Mouse (Mus musculus) lung, embryonic 15.5 days (tissue): ENCODE results near the gene Wdr38. TPM values are rescaled to one million over a fixed set of nuclear protein-coding genes. Genes with fewer than 3 reads are reported as not detected.

Experiments used
- ATAC-seq: fragments of 200-750 bp; cut with Nextera tagmentation; 2 replicates; pipeline ENCODE4 v1.8.0; 2017; ENCODE audit warnings: moderate number of reproducible peaks, borderline replicate concordance; ENCODE audit not compliant: low FRiP score, low TSS enrichment; ENCODE audit errors: extremely low read depth
- H3K27ac ChIP-seq: fragments of 300-500 bp; sonication (generic); 2 replicates; pipeline ENCODE4 v1.5.1; 2015; ENCODE audit warnings: moderate library complexity, mild to moderate bottlenecking, inconsistent platforms
- H3K27me3 ChIP-seq: fragments of 300-500 bp; sonication (generic); 2 replicates; pipeline ENCODE4 v1.6.1; 2015; ENCODE audit warnings: inconsistent platforms
- H3K36me3 ChIP-seq: fragments of 300-500 bp; sonication (generic); 2 replicates; pipeline ENCODE4 v1.6.1; 2015; ENCODE audit warnings: inconsistent platforms
- H3K4me1 ChIP-seq: fragments of 300-500 bp; sonication (generic); 2 replicates; pipeline ENCODE4 v1.6.1; 2015; ENCODE audit warnings: inconsistent platforms
- H3K4me2 ChIP-seq: fragments of 300-500 bp; sonication (generic); 2 replicates; pipeline ENCODE4 v1.6.1; 2015; ENCODE audit warnings: inconsistent platforms, mild to moderate bottlenecking, moderate library complexity
- H3K4me3 ChIP-seq: fragments of 300-500 bp; sonication (generic); 2 replicates; pipeline ENCODE4 v1.5.1; 2015; ENCODE audit warnings: mild to moderate bottlenecking, inconsistent platforms
- H3K9ac ChIP-seq: fragments of 300-500 bp; sonication (generic); 2 replicates; pipeline ENCODE4 v1.6.1; 2015; ENCODE audit warnings: inconsistent platforms
- H3K9me3 ChIP-seq: fragments of 300-500 bp; sonication (generic); 2 replicates; pipeline ENCODE4 v1.6.1; 2016; ENCODE audit warnings: inconsistent platforms
- WGBS: fragments of 180-500 bp; shearing (Covaris S2); methylation state at CpG from one replicate; pipeline ENCODE4 v1.1.7; 2015; 5-methylcytosine and 5-hydroxymethylcytosine counted together
- polyA plus RNA-seq: library from polyadenylated mRNA; unstranded; fragments of >200 nt; fragmentation: Nextera tagmentation; extraction: Ambion mirVana; gene quantifications from 2 replicates; pipeline ENCODE4 v1.2.1, GENCODE M21; 2015

Gene Wdr38
- polyA plus RNA-seq, 1 experiment from 2014 or later: 2.1 TPM

- WGBS: 30% methylated on average over 2 of the region's 2 CpGs
- Histone ChIP-seq H3K4me1 (no peaks in the 10 kb centered on the region), H3K9me3 (no peaks in the 10 kb centered on the region)
Observed at GRCm38 (mm10) chr2:38974171-38974570, 23.1 kb upstream of the Wdr38 start.

GRCm38 (mm10) chr2:38975181-38975580, 22.1 kb upstream of the Wdr38 start:
- WGBS: 70% methylated on average over 3 of the region's 3 CpGs
- ATAC-seq: no peak
- H3K4me2 ChIP-seq: no peak overlapping the region

More at GRCm38 (mm10) chr2:38974171-38974570, 23.1 kb upstream of the Wdr38 start:
- no peak overlapping the region for H3K27ac ChIP-seq
- no peak overlapping the region for H3K4me3 ChIP-seq
- no peak for ATAC-seq
- H3K27me3 ChIP-seq: no peaks in the 10 kb centered on the region; the same call in 1 of the 2 replicates
- no peaks in the 10 kb centered on the region for H3K36me3 ChIP-seq
- no peak overlapping the region for H3K9ac ChIP-seq
- H3K4me2 ChIP-seq: no peak overlapping the region

GRCm38 (mm10) chr2:38975941-38976805, 21.1 kb upstream of the Wdr38 start:
- Histone ChIP-seq H3K27me3 (no peaks in the 10 kb centered on the region; the same call in 1 of the 2 replicates), H3K9ac (no peak overlapping the region), H3K4me1 (no peaks in the 10 kb centered on the region), H3K9me3 (no peaks in the 10 kb centered on the region), H3K27ac (no peak overlapping the region), H3K4me2 (no peak overlapping the region), H3K4me3 (no peak overlapping the region), H3K36me3 (no peaks in the 10 kb centered on the region)
- 80% methylated on average over 21 of the region's 21 CpGs for WGBS
- no peak for ATAC-seq

More at GRCm38 (mm10) chr2:38975181-38975580, 22.1 kb upstream of the Wdr38 start:
- Histone ChIP-seq H3K36me3 (no peaks in the 10 kb centered on the region), H3K9me3 (no peaks in the 10 kb centered on the region), H3K9ac (no peak overlapping the region), H3K27me3 (no peaks in the 10 kb centered on the region; the same call in 1 of the 2 replicates), H3K27ac (no peak overlapping the region), H3K4me3 (no peak overlapping the region), H3K4me1 (no peaks in the 10 kb centered on the region)

- no peak for ATAC-seq
- Histone ChIP-seq H3K9me3 (no peaks in the 10 kb centered on the region), H3K4me1 (no peaks in the 10 kb centered on the region), H3K4me2 (no peak overlapping the region), H3K9ac (no peak overlapping the region), H3K27me3 (no peaks in the 10 kb centered on the region; the same call in 1 of the 2 replicates), H3K27ac (no peak overlapping the region), H3K36me3 (no peaks in the 10 kb centered on the region), H3K4me3 (no peak overlapping the region)
- 63% methylated on average over 4 of the region's 4 CpGs for WGBS
Observed at GRCm38 (mm10) chr2:38977837-38978236, 19.4 kb upstream of the Wdr38 start.

- Histone ChIP-seq H3K9ac (no peak overlapping the region), H3K4me1 (no peaks in the 10 kb centered on the region), H3K4me2 (no peak overlapping the region), H3K27ac (no peak overlapping the region), H3K27me3 (no peaks in the 10 kb centered on the region), H3K36me3 (no peaks in the 10 kb centered on the region), H3K9me3 (no peaks in the 10 kb centered on the region), H3K4me3 (no peak overlapping the region)
- ATAC-seq: no peak
- WGBS: 91% methylated on average over 2 of the region's 2 CpGs
Observed at GRCm38 (mm10) chr2:38983456-38983855, 13.8 kb upstream of the Wdr38 start.

- ATAC-seq: no peak
- H3K4me3 ChIP-seq: no peak overlapping the region
- H3K4me2 ChIP-seq: no peak overlapping the region
- no peaks in the 10 kb centered on the region for H3K36me3 ChIP-seq
- no peak overlapping the region for H3K9ac ChIP-seq
- no peaks in the 10 kb centered on the region for H3K27me3 ChIP-seq
- WGBS: 76% methylated on average over 3 of the region's 3 CpGs
- H3K9me3 ChIP-seq: no peaks in the 10 kb centered on the region
- no peaks in the 10 kb centered on the region for H3K4me1 ChIP-seq
- no peak overlapping the region for H3K27ac ChIP-seq
Observed at GRCm38 (mm10) chr2:38986580-38986979, 10.7 kb upstream of the Wdr38 start.

- H3K27ac ChIP-seq: no peak overlapping the region
- H3K4me1 ChIP-seq: no peaks in the 10 kb centered on the region
- ATAC-seq: no peak
- 73% methylated on average over 1 of the region's 1 CpGs for WGBS
- H3K4me3 ChIP-seq: no peak overlapping the region
- no peaks in the 10 kb centered on the region for H3K36me3 ChIP-seq
- H3K27me3 ChIP-seq: no peaks in the 10 kb centered on the region
- no peaks in the 10 kb centered on the region for H3K9me3 ChIP-seq
- no peak overlapping the region for H3K4me2 ChIP-seq
- no peak overlapping the region for H3K9ac ChIP-seq
Observed at GRCm38 (mm10) chr2:38987371-38987770, 9.9 kb upstream of the Wdr38 start.

- Histone ChIP-seq H3K9me3 (no peaks in the 10 kb centered on the region), H3K4me3 (no peak overlapping the region)
- WGBS: 76% methylated on average over 6 of the region's 6 CpGs
Observed at GRCm38 (mm10) chr2:38987803-38988510, 9.3 kb upstream of the Wdr38 start.

GRCm38 (mm10) chr2:38988929-38989328, 8.3 kb upstream of the Wdr38 start:
- Histone ChIP-seq H3K27ac (no peak overlapping the region), H3K4me2 (no peak overlapping the region), H3K36me3 (no peaks in the 10 kb centered on the region), H3K27me3 (no peaks in the 10 kb centered on the region), H3K9ac (no peak overlapping the region), H3K9me3 (no peaks in the 10 kb centered on the region), H3K4me3 (no peak overlapping the region), H3K4me1 (0 out of 2 replicates have a peak, but pooled peaks cover 7% of the 10 kb centered on the region)
- no peak for ATAC-seq
- WGBS: 88% methylated on average over 2 of the region's 2 CpGs

More at GRCm38 (mm10) chr2:38987803-38988510, 9.3 kb upstream of the Wdr38 start:
- Histone ChIP-seq H3K4me1 (0 out of 2 replicates have a peak, but pooled peaks cover 4% of the 10 kb centered on the region), H3K36me3 (no peaks in the 10 kb centered on the region), H3K4me2 (no peak overlapping the region), H3K27me3 (no peaks in the 10 kb centered on the region), H3K9ac (no peak overlapping the region), H3K27ac (no peak overlapping the region)
- ATAC-seq: no peak

- Histone ChIP-seq H3K27me3 (no peaks in the 10 kb centered on the region), H3K27ac (no peak overlapping the region), H3K9me3 (no peaks in the 10 kb centered on the region), H3K4me2 (no peak overlapping the region), H3K9ac (no peak overlapping the region), H3K4me3 (no peak overlapping the region), H3K36me3 (no peaks in the 10 kb centered on the region), H3K4me1 (0 out of 2 replicates have a peak, but pooled peaks cover 7% of the 10 kb centered on the region)
- 0 out of 2 replicates have a peak, but pooled peaks have one; percentile 20 for ATAC-seq
- 39% methylated on average over 4 of the region's 4 CpGs for WGBS
Observed at GRCm38 (mm10) chr2:38992004-38992403, 5.3 kb upstream of the Wdr38 start.

GRCm38 (mm10) chr2:38992452-38992851, 4.8 kb upstream of the Wdr38 start:
- no peak overlapping the region for H3K4me2 ChIP-seq
- no peaks in the 10 kb centered on the region for H3K36me3 ChIP-seq
- peaks cover 10% of the 10 kb centered on the region; the same call in 1 of the 2 replicates for H3K4me1 ChIP-seq
- no peak for ATAC-seq
- WGBS: 30% methylated on average over 4 of the region's 4 CpGs
- H3K27me3 ChIP-seq: no peaks in the 10 kb centered on the region
- H3K27ac ChIP-seq: no peak overlapping the region
- H3K4me3 ChIP-seq: no peak overlapping the region
- H3K9ac ChIP-seq: no peak overlapping the region
- no peaks in the 10 kb centered on the region for H3K9me3 ChIP-seq

GRCm38 (mm10) chr2:38999381-38999780, 2.1 kb downstream of the Wdr38 start:
- H3K9ac ChIP-seq: no peak overlapping the region
- H3K9me3 ChIP-seq: no peaks in the 10 kb centered on the region
- WGBS: 45% methylated on average over 4 of the region's 4 CpGs
- no peaks in the 10 kb centered on the region for H3K27me3 ChIP-seq
- no peak overlapping the region for H3K4me2 ChIP-seq
- peaks cover 30% of the 10 kb centered on the region for H3K4me1 ChIP-seq
- no peak overlapping the region for H3K4me3 ChIP-seq
- no peak overlapping the region for H3K27ac ChIP-seq
- H3K36me3 ChIP-seq: peaks cover 40% of the 10 kb centered on the region
- ATAC-seq: no peak
